8 mouse cellular contexts compared by ENCODE assay signal in genomic region chr19:12518541-12518890, GRCm38 (mm10). TPM values are rescaled to one million over a fixed set of nuclear protein-coding genes. Genes with fewer than 3 reads are reported as not detected.
DNase-seq lines count a peak whose midpoint lies in the region; ATAC-seq and TF ChIP-seq lines count a peak whose summit lies in the region.

No protein-coding gene starts in this region.

- no peaks in the 10 kb centered on the region for H3K36me3 ChIP-seq in forebrain, embryonic 10.5 days (replicated peaks)
- no peaks in the 10 kb centered on the region for H3K36me3 ChIP-seq in limb, embryonic 12.5 days
- H3K36me3 ChIP-seq in neural tube, embryonic 14.5 days (ENCODE audit: control insufficient read depth, insufficient read depth, low read length), result no peaks in the 10 kb centered on the region

- peak overlapping the region; percentile 67 for H3K4me3 ChIP-seq in left cerebral cortex, adult 2 months
- peak overlapping the region; percentile 60 for H3K4me3 ChIP-seq in forebrain, embryonic 10.5 days
- H3K4me3 ChIP-seq in limb, embryonic 12.5 days (replicated peaks), result peak overlapping the region; percentile 41
- peak overlapping the region; percentile 43; the same call in 1 of the 2 replicates for H3K4me3 ChIP-seq in neural tube, embryonic 14.5 days (ENCODE audit: low read depth, low read length)

- no peaks in the 10 kb centered on the region for H3K27me3 ChIP-seq in forebrain, embryonic 10.5 days (ENCODE audit: poor library complexity, severe bottlenecking)
- peaks cover 4% of the 10 kb centered on the region; the same call in 1 of the 2 replicates for H3K27me3 ChIP-seq in limb, embryonic 12.5 days
- H3K27me3 ChIP-seq in neural tube, embryonic 14.5 days (ENCODE audit: control insufficient read depth, insufficient read depth, low read length), result no peaks in the 10 kb centered on the region

- H3K4me1 ChIP-seq in forebrain, embryonic 10.5 days, result no peaks in the 10 kb centered on the region
- H3K4me1 ChIP-seq in limb, embryonic 12.5 days (replicated peaks), result no peaks in the 10 kb centered on the region
- H3K4me1 ChIP-seq in neural tube, embryonic 14.5 days (ENCODE audit: control insufficient read depth, insufficient read depth, low read length), result no peaks in the 10 kb centered on the region

- no peak for DNase-seq in left cerebral cortex, adult 2 months (ENCODE audit: extremely low spot score in 1 of 2, low spot score in 2 of 2)
- DNase-seq in left cerebral cortex, postnatal 4 days, result no peak
- no peak for DNase-seq in forebrain, embryonic 10.5 days (ENCODE audit: extremely low spot score, low spot score)
- DNase-seq in gastrocnemius, postnatal 4 days (ENCODE audit: low spot score in 2 of 2), result no peak
- no peak for DNase-seq in embryo, embryonic 9.5 days (ENCODE audit: extremely low spot score)

- H3K9ac ChIP-seq in limb, embryonic 12.5 days (replicated peaks), result no peak overlapping the region
- peak overlapping the region; percentile 54 for H3K9ac ChIP-seq in neural tube, embryonic 14.5 days (replicated peaks; ENCODE audit: low read depth, low read length)

- no peaks in the 10 kb centered on the region for H3K9me3 ChIP-seq in forebrain, embryonic 10.5 days
- H3K9me3 ChIP-seq in limb, embryonic 12.5 days, result no peaks in the 10 kb centered on the region
- no peaks in the 10 kb centered on the region for H3K9me3 ChIP-seq in neural tube, embryonic 14.5 days (ENCODE audit: control insufficient read depth, low read length)

- H3K4me2 ChIP-seq in limb, embryonic 12.5 days, result peak overlapping the region; percentile 65
- peak overlapping the region; percentile 63 for H3K4me2 ChIP-seq in neural tube, embryonic 14.5 days (ENCODE audit: low read depth, low read length)

- H3K27ac ChIP-seq in left cerebral cortex, adult 2 months, result no peak overlapping the region; the same call in 1 of the 2 replicates
- no peak overlapping the region for H3K27ac ChIP-seq in forebrain, embryonic 10.5 days
- no peak overlapping the region for H3K27ac ChIP-seq in limb, embryonic 12.5 days
- H3K27ac ChIP-seq in neural tube, embryonic 14.5 days (ENCODE audit: low read depth, low read length), result no peak overlapping the region

- ATAC-seq in limb, embryonic 12.5 days (ENCODE audit: insufficient number of reproducible peaks, insufficient read depth, low FRiP score, low TSS enrichment, low read depth), result no peak
- peak; percentile 10; the same call in 1 of the 2 replicates for ATAC-seq in neural tube, embryonic 14.5 days (ENCODE audit: low read depth)
- no peak for ATAC-seq in megakaryocyte-erythroid progenitor cell, adult 5-6 weeks (replicated peaks; ENCODE audit: low FRiP score, low TSS enrichment, poor library complexity, severe bottlenecking)

- no peak for TF ChIP-seq CTCF in left cerebral cortex, adult 2 months (IDR thresholded peaks at IDR 0.05)

- intact Hi-C loops in left cerebral cortex, adult 2 months (cut with DNase I), result loop anchor here (1.0 to 5.0 kb wide), 5 partner anchors 74 to 1300 kb away; partner anchors contain the start of genes Lpxn, Olfr1499 and Zfp91
- intact Hi-C loops in left cerebral cortex, postnatal 4 days (cut with DNase I), result loop anchor here (5.0 kb wide), 1 partner anchor 74 kb away; no protein-coding TSS in a partner anchor

RNA-seq across cellular contexts. Expression of gene Dtx4, which starts 17.3 kb away (rescaled TPM):
- total RNA-seq in left cerebral cortex, adult 2 months (2021), result 10 to 100 TPM; 36.0 to 36.3 TPM
- 100 to 1,000 TPM; 124 to 146 TPM for total RNA-seq in left cerebral cortex, postnatal 4 days (2021)
- polyA plus RNA-seq in forebrain, embryonic 10.5 days (2016; fragmentation: Nextera tagmentation; extraction: Ambion mirVana), result 31.7 and 34.3 TPM in 2 replicates
- 5.2 and 5.6 TPM in 2 replicates for polyA plus RNA-seq in limb, embryonic 12.5 days (2016; fragmentation: Nextera tagmentation; extraction: Ambion mirVana)
- 37.7 and 47.6 TPM in 2 replicates for polyA plus RNA-seq in neural tube, embryonic 14.5 days (2014; fragmentation: Nextera tagmentation; extraction: Ambion mirVana)
- total RNA-seq in gastrocnemius, postnatal 4 days (2021), result 10 to 100 TPM; 33.2 to 37.5 TPM
- total RNA-seq in megakaryocyte-erythroid progenitor cell, adult 5-6 weeks (2014; fragmentation: Nextera tagmentation), result 0.77 TPM in 1 of 2 replicates, not detected in the other
- total RNA-seq in megakaryocyte-erythroid progenitor cell, adult 5-6 weeks (2017), result 0.46 TPM in 1 of 2 replicates, not detected in the other

RNA-seq across cellular contexts. Expression of gene Fam111a, which starts 27.0 kb away (rescaled TPM):
- 1 to 10 TPM; 1.5 to 2.2 TPM for total RNA-seq in left cerebral cortex, adult 2 months (2021)
- total RNA-seq in left cerebral cortex, postnatal 4 days (2021), result 1 to 10 TPM; 6.3 to 7.6 TPM
- polyA plus RNA-seq in forebrain, embryonic 10.5 days (2016; fragmentation: Nextera tagmentation; extraction: Ambion mirVana), result 21.0 and 22.0 TPM in 2 replicates
- polyA plus RNA-seq in limb, embryonic 12.5 days (2016; fragmentation: Nextera tagmentation; extraction: Ambion mirVana), result 18.4 and 20.2 TPM in 2 replicates
- 5.1 and 7.3 TPM in 2 replicates for polyA plus RNA-seq in neural tube, embryonic 14.5 days (2014; fragmentation: Nextera tagmentation; extraction: Ambion mirVana)
- total RNA-seq in gastrocnemius, postnatal 4 days (2021), result 10 to 100 TPM; 21.3 to 21.5 TPM
- total RNA-seq in megakaryocyte-erythroid progenitor cell, adult 5-6 weeks (2014; fragmentation: Nextera tagmentation), result 52.2 and 72.8 TPM in 2 replicates
- total RNA-seq in megakaryocyte-erythroid progenitor cell, adult 5-6 weeks (2017), result 118 and 128 TPM in 2 replicates

RNA-seq across cellular contexts. Expression of gene Mpeg1, which starts 57.9 kb away (rescaled TPM):
- total RNA-seq in left cerebral cortex, adult 2 months (2021), result 1 to 10 TPM; 6.8 to 7.4 TPM
- 1 to 10 TPM; 3.7 to 5.0 TPM for total RNA-seq in left cerebral cortex, postnatal 4 days (2021)
- polyA plus RNA-seq in forebrain, embryonic 10.5 days (2016; fragmentation: Nextera tagmentation; extraction: Ambion mirVana), result 0.11 and 0.17 TPM in 2 replicates
- 0.22 and 0.25 TPM in 2 replicates for polyA plus RNA-seq in limb, embryonic 12.5 days (2016; fragmentation: Nextera tagmentation; extraction: Ambion mirVana)
- polyA plus RNA-seq in neural tube, embryonic 14.5 days (2014; fragmentation: Nextera tagmentation; extraction: Ambion mirVana), result 1.3 and 1.5 TPM in 2 replicates
- total RNA-seq in gastrocnemius, postnatal 4 days (2021), result 1 to 10 TPM; 3.7 to 3.9 TPM
- 1.4 and 2.4 TPM in 2 replicates for total RNA-seq in megakaryocyte-erythroid progenitor cell, adult 5-6 weeks (2014; fragmentation: Nextera tagmentation)
- 2.6 and 5.4 TPM in 2 replicates for total RNA-seq in megakaryocyte-erythroid progenitor cell, adult 5-6 weeks (2017)

Comparison
In these comparisons a context has a peak if more than half of its experiments do, and no peak if none do; other contexts are left out.
1. RNA of gene Dtx4, which starts 17.3 kb away (total RNA-seq): 124 to 146 TPM in left cerebral cortex, postnatal 4 days, 33.2 to 37.5 TPM in gastrocnemius, postnatal 4 days and 36.0 to 36.3 TPM in left cerebral cortex, adult 2 months; 0.46 to 0.77 TPM in megakaryocyte-erythroid progenitor cell, adult 5-6 weeks; every median in the first group is over 10 times any median in the second.
2. Peak in every context shown above with its lines, with median percentiles within 50 percentile points of each other: H3K4me3 ChIP-seq.